Mouse (Mus musculus) ES-Bruce4 (cell line): Measurements from ENCODE around the gene Obox3. TPM values are rescaled to one million over a fixed set of nuclear protein-coding genes. Genes with fewer than 3 reads are reported as not detected.
"Not testable (repeated sequence)": the region's sequence is repeated elsewhere in the genome, so short reads cannot be mapped to it uniquely, and the experiment has no call there.

ENCODE experiments used
- H3K27ac ChIP-seq: 2 replicates; pipeline ENCODE4 v1.5.1; 2012; ENCODE audit warnings: low read length, inconsistent platforms; ENCODE audit not compliant: insufficient read depth
- H3K27me3 ChIP-seq: 2 replicates; pipeline ENCODE4 v1.6.1; 2012; ENCODE audit warnings: mild to moderate bottlenecking, low read length, inconsistent platforms; ENCODE audit not compliant: control insufficient read depth, poor library complexity, insufficient read depth, severe bottlenecking
- H3K36me3 ChIP-seq: 2 replicates; pipeline ENCODE4 v1.6.1; 2012; ENCODE audit warnings: inconsistent platforms, mild to moderate bottlenecking, low read length, moderate library complexity; ENCODE audit not compliant: control insufficient read depth, poor library complexity, insufficient read depth, severe bottlenecking
- H3K4me1 ChIP-seq: one replicate; pipeline ENCODE4 v1.8.1; 2011; ENCODE audit warnings: low read length; ENCODE audit not compliant: control insufficient read depth, insufficient read depth
- H3K4me3 ChIP-seq: 2 replicates; pipeline ENCODE4 v1.5.1; 2011; ENCODE audit warnings: low read depth, mild to moderate bottlenecking, low read length
- H3K9ac ChIP-seq: 2 replicates; pipeline ENCODE4 v1.6.1; 2012; ENCODE audit warnings: low read depth, mild to moderate bottlenecking, inconsistent platforms; ENCODE audit not compliant: poor library complexity, severe bottlenecking
- H3K9me3 ChIP-seq: replicated peaks from 2 replicates; pipeline ENCODE4 v1.6.1; 2012; ENCODE audit warnings: mild to moderate bottlenecking, low read length, inconsistent platforms; ENCODE audit not compliant: control insufficient read depth, poor library complexity, insufficient read depth, severe bottlenecking
- polyA plus RNA-seq: library from polyadenylated mRNA; stranded (reverse); fragments of >200 nt; gene quantifications from 2 replicates; pipeline ENCODE4 v1.2.4, GENCODE M21; 2011; ENCODE audit warnings: low read depth; ENCODE audit not compliant: missing spikeins, insufficient read depth, insufficient read length

Obox3 gene
- not detected in 2 replicates for polyA plus RNA-seq

GRCm38 (mm10) chr7:15639802-15640201, at the start of gene Obox3:
TSS of gene Obox3 (minus strand) at chr7:15639902.
- H3K27ac ChIP-seq, H3K27me3 ChIP-seq, H3K4me3 ChIP-seq, H3K9ac ChIP-seq, H3K4me1 ChIP-seq, H3K36me3 ChIP-seq, H3K9me3 ChIP-seq: not testable (repeated sequence)

- not testable (repeated sequence) for H3K9me3 ChIP-seq, H3K4me1 ChIP-seq, H3K27ac ChIP-seq, H3K9ac ChIP-seq, H3K4me3 ChIP-seq, H3K36me3 ChIP-seq, H3K27me3 ChIP-seq
Measured at GRCm38 (mm10) chr7:15509411-15509810, 130.3 kb downstream of the Obox3 start.

Other genes with a start within 250 kb of the Obox3 start
- gene Obox5, start 110.2 kb upstream of the Obox3 start, polyA plus RNA-seq, result not detected in 2 replicates
- gene Obox6, start 199.8 kb upstream of the Obox3 start, polyA plus RNA-seq, result not detected in 2 replicates
- not detected in 2 replicates for gene Crx, start 240.1 kb upstream of the Obox3 start, polyA plus RNA-seq
- gene Crxos, start 242.7 kb upstream of the Obox3 start, polyA plus RNA-seq, result not detected in 2 replicates